Mouse (Mus musculus) intestine, embryonic 14.5 days (tissue): ENCODE results near the gene Upk3bl. TPM values are rescaled to one million over a fixed set of nuclear protein-coding genes. Genes with fewer than 3 reads are reported as not detected.
A peak's percentile ranks its signal among the peaks of the same experiment; 100 is the strongest.
"Not testable (repeated sequence)": the region's sequence is repeated elsewhere in the genome, so short reads cannot be mapped to it uniquely, and the experiment has no call there.

Source experiments
- ATAC-seq: fragments of 200-750 bp; cut with Nextera tagmentation; replicated peaks from 2 replicates; pipeline ENCODE4 v1.8.0; 2017; ENCODE audit warnings: low read depth, moderate number of reproducible peaks, moderate TSS enrichment, moderate library complexity; ENCODE audit not compliant: low FRiP score, low TSS enrichment
- DNase-seq: peaks from one replicate; pipeline ENCODE4 v3.0.0-alpha.2; 2018; ENCODE audit warnings: low spot score
- H3K27ac ChIP-seq: fragments of 300-500 bp; sonication (generic); 2 replicates; pipeline ENCODE4 v1.5.1; 2014; ENCODE audit warnings: low read depth, mild to moderate bottlenecking, control low read depth
- H3K27me3 ChIP-seq: fragments of 300-500 bp; sonication (generic); replicated peaks from 2 replicates; pipeline ENCODE4 v1.6.1; 2014; ENCODE audit warnings: low read length, control low read depth; ENCODE audit not compliant: control insufficient read depth, insufficient read depth
- H3K36me3 ChIP-seq: fragments of 300-500 bp; sonication (generic); 2 replicates; pipeline ENCODE4 v1.6.1; 2014; ENCODE audit warnings: low read length, control low read depth; ENCODE audit not compliant: control insufficient read depth, insufficient read depth
- H3K4me1 ChIP-seq: fragments of 300-500 bp; sonication (generic); replicated peaks from 2 replicates; pipeline ENCODE4 v1.6.1; 2014; ENCODE audit warnings: low read length, control low read depth, mixed read lengths; ENCODE audit not compliant: control insufficient read depth, insufficient read depth
- H3K4me2 ChIP-seq: fragments of 300-500 bp; sonication (generic); 2 replicates; pipeline ENCODE4 v1.6.1; 2014; ENCODE audit warnings: low read length
- H3K4me3 ChIP-seq: fragments of 300-500 bp; sonication (generic); 2 replicates; pipeline ENCODE4 v1.5.1; 2014; ENCODE audit warnings: low read depth, low read length, control low read depth, mixed read lengths
- H3K9ac ChIP-seq: fragments of 300-500 bp; sonication (generic); 2 replicates; pipeline ENCODE4 v1.6.1; 2014; ENCODE audit warnings: mild to moderate bottlenecking, low read length
- H3K9me3 ChIP-seq: fragments of 300-500 bp; sonication (generic); 2 replicates; pipeline ENCODE4 v1.6.1; 2016; ENCODE audit warnings: low read length, control low read depth; ENCODE audit not compliant: control insufficient read depth
- WGBS: fragments of 180-500 bp; shearing (Covaris S2); extraction: QIAGEN DNeasy Blood & Tissue Kit; methylation state at CpG from one replicate; pipeline ENCODE4 v1.1.7; 2014; 5-methylcytosine and 5-hydroxymethylcytosine counted together
- microRNA-seq: library from miRNA; unstranded; fragments of <30 nt; microRNA quantifications from one replicate; pipeline ENCODE4, GENCODE M21; 2016
- polyA plus RNA-seq: library from polyadenylated mRNA; unstranded; fragments of >200 nt; fragmentation: Nextera tagmentation; extraction: Ambion mirVana; gene quantifications from 2 replicates; pipeline ENCODE4 v1.2.1, GENCODE M21; 2014

Gene Upk3bl
- polyA plus RNA-seq, 1 experiment from 2014 or later: 0.41 TPM

DNA sequence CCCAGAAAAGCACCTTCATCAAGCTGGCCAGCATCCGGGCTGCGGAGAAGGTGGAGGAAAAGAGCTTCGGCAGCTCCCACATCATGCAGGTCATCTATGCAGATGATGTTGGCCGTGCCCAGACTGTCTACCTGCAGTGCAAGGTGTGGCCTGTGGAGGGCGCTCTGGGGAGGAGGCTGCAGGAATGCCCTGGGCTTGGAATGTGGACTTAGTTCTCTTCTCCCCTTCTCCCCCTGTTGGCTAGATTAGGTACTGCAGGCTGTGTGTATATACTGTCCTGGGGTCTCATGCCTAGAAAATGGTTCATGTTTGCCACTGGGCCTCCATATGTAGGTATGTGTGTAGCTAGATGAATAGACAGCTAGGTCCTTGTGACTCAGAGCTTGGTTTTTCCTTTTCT, 50.2 kb downstream of the Upk3bl start:
- H3K27me3 ChIP-seq: no peaks in the 10 kb centered on the region
- no peak overlapping the region for H3K4me3 ChIP-seq
- 78% methylated on average over 5 of the region's 5 CpGs for WGBS
- H3K4me1 ChIP-seq: peaks cover 6% of the 10 kb centered on the region
- H3K9me3 ChIP-seq: peaks cover 4% of the 10 kb centered on the region; the same call in 1 of the 2 replicates
- H3K36me3 ChIP-seq: no peaks in the 10 kb centered on the region
- no peak overlapping the region for H3K4me2 ChIP-seq
- ATAC-seq (no peak), DNase-seq (no peak)
- no peak overlapping the region for H3K27ac ChIP-seq
- H3K9ac ChIP-seq: no peak overlapping the region

DNA sequence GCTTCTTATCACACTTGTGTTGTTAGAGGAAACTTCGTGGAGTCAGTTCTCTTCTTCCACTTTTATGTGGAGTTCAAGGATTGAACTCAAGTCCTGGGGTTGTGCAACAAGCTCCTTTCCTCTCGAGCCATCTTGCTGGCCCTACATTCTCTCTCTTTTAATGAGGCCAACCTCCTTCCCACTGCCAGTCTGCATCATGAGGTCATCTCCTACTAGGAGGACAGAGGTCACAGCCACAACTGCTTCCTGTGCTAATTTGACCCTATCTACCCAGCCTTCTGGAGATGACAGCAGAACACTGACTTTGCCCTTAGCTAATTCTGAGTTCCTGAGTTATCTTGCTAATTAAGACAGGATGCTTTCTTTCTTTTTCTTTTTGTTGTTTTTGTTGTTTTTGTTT, 54.2 kb downstream of the Upk3bl start:
- no peak for ATAC-seq
- no peak overlapping the region for H3K4me2 ChIP-seq
- DNase-seq: no peak
- no peak overlapping the region for H3K4me3 ChIP-seq
- 64% methylated on average over 2 of the region's 2 CpGs for WGBS
- no peaks in the 10 kb centered on the region for H3K36me3 ChIP-seq
- peaks cover 4% of the 10 kb centered on the region; the same call in 1 of the 2 replicates for H3K9me3 ChIP-seq
- no peaks in the 10 kb centered on the region for H3K27me3 ChIP-seq
- no peaks in the 10 kb centered on the region for H3K4me1 ChIP-seq
- no peak overlapping the region for H3K9ac ChIP-seq
- H3K27ac ChIP-seq: no peak overlapping the region

- H3K27me3 ChIP-seq: no peaks in the 10 kb centered on the region
- ATAC-seq (no peak), DNase-seq (no peak)
- H3K4me1 ChIP-seq: no peaks in the 10 kb centered on the region
- no peak overlapping the region for H3K4me3 ChIP-seq
- 69% methylated on average over 3 of the region's 3 CpGs for WGBS
- no peaks in the 10 kb centered on the region for H3K36me3 ChIP-seq
- no peak overlapping the region for H3K27ac ChIP-seq
- H3K9ac ChIP-seq: no peak overlapping the region
- peaks cover 4% of the 10 kb centered on the region; the same call in 1 of the 2 replicates for H3K9me3 ChIP-seq
- no peak overlapping the region for H3K4me2 ChIP-seq
Measured at GRCm38 (mm10) chr5:136109042-136109441, 54.8 kb downstream of the Upk3bl start.

GRCm38 (mm10) chr5:136113546-136113945, 59.3 kb downstream of the Upk3bl start:
- H3K9ac ChIP-seq, H3K4me2 ChIP-seq, DNase-seq, H3K36me3 ChIP-seq, H3K27ac ChIP-seq, ATAC-seq, H3K27me3 ChIP-seq, H3K9me3 ChIP-seq, H3K4me3 ChIP-seq: not testable (repeated sequence)
- 50% methylated on average over 4 of the region's 4 CpGs for WGBS
- peaks cover 15% of the 10 kb centered on the region for H3K4me1 ChIP-seq

Small RNA genes lying within 50 kb of the gene (microRNA-seq; reads per million reads assigned to microRNA genes)
- 1.3 reads per million, percentile 13 among the genes with 10 or more reads in this experiment for gene Mir7035

Other genes with a start within 250 kb of the Upk3bl start
- gene Srrm3, start 247.6 kb upstream of the Upk3bl start, polyA plus RNA-seq: 2.2 and 2.7 TPM in 2 replicates
- 79.9 and 81.7 TPM in 2 replicates for gene Hspb1, start 166.6 kb upstream of the Upk3bl start, polyA plus RNA-seq
- 93.3 and 95.7 TPM in 2 replicates for gene Ywhag, start 119.9 kb upstream of the Upk3bl start, polyA plus RNA-seq
- 2.1 and 2.9 TPM in 2 replicates for gene Ssc4d, start 80.0 kb upstream of the Upk3bl start, polyA plus RNA-seq
- gene Zp3, start 74.4 kb upstream of the Upk3bl start, polyA plus RNA-seq: not detected in 2 replicates
- 23.2 and 24.6 TPM in 2 replicates for gene Dtx2, start 59.7 kb upstream of the Upk3bl start, polyA plus RNA-seq
- 52.1 and 53.5 TPM in 2 replicates for gene Upk3b, start 16.0 kb upstream of the Upk3bl start, polyA plus RNA-seq
- gene Rasa4, start 29.4 kb downstream of the Upk3bl start, polyA plus RNA-seq: 22.6 and 26.1 TPM in 2 replicates
- 269 and 270 TPM in 2 replicates for gene Polr2j, start 62.1 kb downstream of the Upk3bl start, polyA plus RNA-seq
- gene Lrwd1, start 81.6 kb downstream of the Upk3bl start, polyA plus RNA-seq: 30.6 and 33.7 TPM in 2 replicates
- 13.4 and 16.4 TPM in 2 replicates for gene Alkbh4, start 81.7 kb downstream of the Upk3bl start, polyA plus RNA-seq
- gene Orai2, start 116.2 kb downstream of the Upk3bl start, polyA plus RNA-seq: 6.2 and 7.1 TPM in 2 replicates
- 42.0 and 53.1 TPM in 2 replicates for gene Prkrip1, start 144.5 kb downstream of the Upk3bl start, polyA plus RNA-seq
- gene Sh2b2, start 192.1 kb downstream of the Upk3bl start, polyA plus RNA-seq: 3.1 and 4.2 TPM in 2 replicates